Mouse (Mus musculus): ENCODE measurements around the gene Pbx2.

DNA sequence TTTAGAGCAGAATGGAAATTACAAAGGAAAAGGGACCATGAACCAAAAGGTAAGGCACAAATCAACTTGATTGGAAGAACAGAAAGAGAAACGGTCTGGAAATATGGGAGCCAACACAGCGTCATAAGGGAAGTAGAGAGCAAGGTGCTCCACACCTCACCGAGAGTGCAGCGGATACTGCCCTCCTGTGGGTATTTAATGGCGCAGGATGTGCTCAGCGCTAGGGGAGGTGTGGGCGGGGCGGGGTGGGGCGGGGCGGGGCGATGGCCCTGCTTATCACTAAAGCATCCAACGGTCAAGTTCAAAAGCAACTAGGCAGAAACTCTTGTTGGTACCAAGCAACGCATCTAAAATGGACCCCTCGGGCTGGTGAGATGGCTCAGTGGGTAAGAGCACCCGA, 31.2 kb upstream of the Pbx2 start:
- TF ChIP-seq MYOG (IDR thresholded peaks at IDR 0.05; ENCODE audit: control insufficient read depth, extremely low read depth, insufficient read length) (no peak), CTCF (IDR thresholded peaks at IDR 0.05; ENCODE audit: control insufficient read depth, insufficient read depth, insufficient read length) (no peak), USF1 (IDR thresholded peaks at IDR 0.05; ENCODE audit: low read depth) (no peak), MAX (IDR thresholded peaks at IDR 0.05) (no peak), CEBPB (IDR thresholded peaks at IDR 0.05; ENCODE audit: low read depth) (no peak)
